Mouse (Mus musculus) thymus, adult 2 months (tissue): ENCODE data around the gene Neb.

Experiments used
- CTCF ChIP-seq: fragments of 200-500 bp; IDR thresholded peaks from 2 replicates; pipeline ENCODE4 v1.5.1; 2012; ENCODE audit warnings: mild to moderate bottlenecking, control low read depth, low read length, moderate library complexity, borderline replicate concordance; ENCODE audit not compliant: control insufficient read depth, poor library complexity, insufficient read depth; ENCODE audit errors: extremely low read depth
- POLR2A ChIP-seq: fragments of 200-500 bp; IDR thresholded peaks from 2 replicates; pipeline ENCODE4 v1.6.1; 2012; ENCODE audit warnings: mild to moderate bottlenecking, low read length, control low read depth, moderate library complexity; ENCODE audit not compliant: control insufficient read depth, poor library complexity, insufficient read depth; ENCODE audit errors: extremely low read depth

- TF ChIP-seq CTCF (no peak), POLR2A (no peak)
Measured at GRCm38 (mm10) chr2:52210685-52211084, 167.6 kb downstream of the Neb start.
